Mouse (Mus musculus) C2C12 (cell line): Measurements from ENCODE around the gene Mphosph6. TPM values are rescaled to one million over a fixed set of nuclear protein-coding genes. Genes with fewer than 3 reads are reported as not detected.

ENCODE experiments used
- H3K27me3 ChIP-seq: one replicate; pipeline ENCODE4 v1.6.1; 2011; ENCODE audit not compliant: control insufficient read depth, insufficient read depth, insufficient read length
- H3K36me3 ChIP-seq: one replicate; pipeline ENCODE4 v1.6.1; 2011; ENCODE audit not compliant: control insufficient read depth, insufficient read depth
- H3K4me3 ChIP-seq: one replicate; pipeline ENCODE4 v1.5.1; 2011; ENCODE audit warnings: mild to moderate bottlenecking, control low read depth; ENCODE audit not compliant: poor library complexity, insufficient read depth, severe bottlenecking
- H3K79me2 ChIP-seq: one replicate; pipeline ENCODE4 v1.6.1; 2011; ENCODE audit not compliant: control insufficient read depth, insufficient read depth
- H3K79me3 ChIP-seq: one replicate; pipeline ENCODE4 v1.6.1; 2011; ENCODE audit warnings: low read depth, control low read depth
- H3ac ChIP-seq: one replicate; pipeline ENCODE3; 2011; ENCODE audit warnings: low read depth; ENCODE audit not compliant: control insufficient read depth, insufficient read length
- CEBPB ChIP-seq: IDR thresholded peaks from one replicate; pipeline ENCODE4 v1.6.1; 2011; ENCODE audit warnings: low read depth, mild to moderate bottlenecking, control low read depth, moderate library complexity
- CTCF ChIP-seq: IDR thresholded peaks from one replicate; pipeline ENCODE4 v1.5.1; 2011; ENCODE audit not compliant: control insufficient read depth, insufficient read depth, insufficient read length
- FOSL1 ChIP-seq: IDR thresholded peaks from one replicate; pipeline ENCODE4 v1.8.0; 2011; ENCODE audit warnings: mild to moderate bottlenecking, low read length; ENCODE audit not compliant: poor library complexity, insufficient read depth, severe bottlenecking
- MAX ChIP-seq: IDR thresholded peaks from one replicate; pipeline ENCODE4 v1.6.1; 2011; ENCODE audit warnings: mild to moderate bottlenecking, control low read depth
- MYOD1 ChIP-seq: IDR thresholded peaks from one replicate; pipeline ENCODE4 v1.6.1; 2011; ENCODE audit warnings: low read depth; ENCODE audit not compliant: control insufficient read depth, insufficient read length
- MYOG ChIP-seq: IDR thresholded peaks from one replicate; pipeline ENCODE4 v1.6.1; 2011; ENCODE audit not compliant: control insufficient read depth, insufficient read length; ENCODE audit errors: extremely low read depth
- USF1 ChIP-seq: IDR thresholded peaks from one replicate; pipeline ENCODE4 v1.6.1; 2011; ENCODE audit warnings: low read depth, mild to moderate bottlenecking, control low read depth, moderate library complexity
- polyA plus RNA-seq: library from polyadenylated mRNA; unstranded; fragments of >200 nt; fragmentation: generic; extraction: Trizol; gene quantifications from one replicate; pipeline ENCODE4 v1.2.1, GENCODE M21; 2012; ENCODE audit warnings: missing spikeins

Gene Mphosph6
- polyA plus RNA-seq, 1 experiment, result 20.5 TPM

GRCm38 (mm10) chr8:117805419-117805818, 3.7 kb upstream of the Mphosph6 start:
- H3K27me3 ChIP-seq, result peaks cover 3% of the 10 kb centered on the region
- no peak for TF ChIP-seq USF1
- no peak for TF ChIP-seq MAX
- no peak for TF ChIP-seq MYOG
- no peak for TF ChIP-seq MYOD1
- TF ChIP-seq CTCF, result no peak
- no peak for TF ChIP-seq CEBPB
- no peak for TF ChIP-seq FOSL1
- peaks cover 10% of the 10 kb centered on the region for H3K79me3 ChIP-seq
- H3K4me3 ChIP-seq, result no peak overlapping the region
- peaks cover 14% of the 10 kb centered on the region for H3K79me2 ChIP-seq
- H3ac ChIP-seq, result no peak overlapping the region
- no peaks in the 10 kb centered on the region for H3K36me3 ChIP-seq

- Histone ChIP-seq H3ac (peak overlapping the region; percentile 5), H3K4me3 (peak overlapping the region; percentile 18), H3K36me3 (peaks cover 10% of the 10 kb centered on the region), H3K79me2 (peaks cover 30% of the 10 kb centered on the region), H3K27me3 (peaks cover 3% of the 10 kb centered on the region), H3K79me3 (peaks cover 27% of the 10 kb centered on the region)
- TF ChIP-seq MYOD1, result peak; percentile 7
- no peak for TF ChIP-seq CEBPB
These were observed 551 bp upstream of the Mphosph6 start for GRCm38 (mm10) chr8:117802299-117802689.

- Histone ChIP-seq H3ac (no peak overlapping the region), H3K27me3 (no peaks in the 10 kb centered on the region), H3K4me3 (no peak overlapping the region), H3K36me3 (peaks cover 36% of the 10 kb centered on the region), H3K79me3 (peaks cover 31% of the 10 kb centered on the region), H3K79me2 (peaks cover 41% of the 10 kb centered on the region)
- no peak for TF ChIP-seq MAX
- TF ChIP-seq CEBPB, result no peak
- no peak for TF ChIP-seq USF1
- TF ChIP-seq MYOG, result no peak
- TF ChIP-seq CTCF, result no peak
- no peak for TF ChIP-seq FOSL1
- no peak for TF ChIP-seq MYOD1
These were observed 3.7 kb downstream of the Mphosph6 start for GRCm38 (mm10) chr8:117798066-117798465.

- Histone ChIP-seq H3K79me2 (peaks cover 38% of the 10 kb centered on the region), H3K79me3 (peaks cover 30% of the 10 kb centered on the region), H3ac (no peak overlapping the region), H3K27me3 (no peaks in the 10 kb centered on the region), H3K36me3 (peaks cover 50% of the 10 kb centered on the region), H3K4me3 (no peak overlapping the region)
- TF ChIP-seq CEBPB (no peak), MAX (no peak), FOSL1 (no peak), MYOD1 (no peak), USF1 (no peak), MYOG (no peak), CTCF (no peak)
These were observed 5.3 kb downstream of the Mphosph6 start for GRCm38 (mm10) chr8:117796464-117796863.

- Histone ChIP-seq H3K36me3 (peaks cover 69% of the 10 kb centered on the region), H3K27me3 (no peaks in the 10 kb centered on the region), H3K79me2 (peaks cover 19% of the 10 kb centered on the region), H3K4me3 (no peak overlapping the region), H3ac (no peak overlapping the region), H3K79me3 (peaks cover 12% of the 10 kb centered on the region)
- TF ChIP-seq MYOG (no peak), USF1 (no peak)
These were observed 7.2 kb downstream of the Mphosph6 start for GRCm38 (mm10) chr8:117794581-117794980.

- Histone ChIP-seq H3K27me3 (no peaks in the 10 kb centered on the region), H3K79me2 (peaks cover 11% of the 10 kb centered on the region), H3K36me3 (peaks cover 66% of the 10 kb centered on the region), H3ac (no peak overlapping the region), H3K79me3 (peaks cover 5% of the 10 kb centered on the region), H3K4me3 (no peak overlapping the region)
- TF ChIP-seq MYOD1 (no peak), MAX (no peak), MYOG (no peak)
These were observed 9.1 kb downstream of the Mphosph6 start for GRCm38 (mm10) chr8:117792616-117793144.
